Mouse (Mus musculus) embryo, embryonic 10.5 days (tissue): ENCODE results near the gene Unc79.

Experiments used
- DNase-seq: peaks from one replicate; pipeline ENCODE4 v3.0.0-alpha.2; 2015; ENCODE audit warnings: low spot score

Gene Unc79

DNA sequence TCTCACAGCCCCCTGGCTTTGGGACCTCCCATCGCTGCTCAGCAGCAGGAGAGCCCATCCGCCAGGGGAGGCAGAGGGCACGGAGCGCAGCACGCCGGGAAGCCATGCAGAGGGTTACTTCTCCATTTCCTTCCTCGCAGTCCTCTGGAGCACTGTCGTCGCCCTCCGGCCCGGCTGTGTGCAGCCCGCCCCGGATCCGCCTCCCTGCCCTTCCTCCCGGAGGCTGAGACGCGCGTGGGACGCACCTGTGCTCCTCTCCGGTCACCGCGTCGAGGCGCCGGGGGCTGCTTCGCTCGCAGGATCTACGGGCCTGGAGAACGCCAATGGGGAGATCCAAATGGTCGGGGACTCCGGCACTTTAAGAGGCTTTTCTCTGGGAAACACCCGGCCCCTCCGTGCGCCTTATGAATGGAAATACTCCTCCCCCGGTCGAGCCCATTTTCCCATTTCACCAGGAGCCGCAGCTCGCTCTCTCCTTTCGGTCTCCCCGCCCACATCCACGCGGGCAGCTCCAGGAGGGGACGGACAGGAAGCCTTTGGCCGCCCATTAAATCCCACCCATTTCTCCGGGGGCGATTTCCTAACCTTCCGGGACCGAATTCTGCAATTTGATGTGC is at the start of gene Unc79:
Gene Unc79 (plus strand): TSS at position 82 of the 617 bp plus-strand sequence.
- peak; percentile 69 for DNase-seq

DNA sequence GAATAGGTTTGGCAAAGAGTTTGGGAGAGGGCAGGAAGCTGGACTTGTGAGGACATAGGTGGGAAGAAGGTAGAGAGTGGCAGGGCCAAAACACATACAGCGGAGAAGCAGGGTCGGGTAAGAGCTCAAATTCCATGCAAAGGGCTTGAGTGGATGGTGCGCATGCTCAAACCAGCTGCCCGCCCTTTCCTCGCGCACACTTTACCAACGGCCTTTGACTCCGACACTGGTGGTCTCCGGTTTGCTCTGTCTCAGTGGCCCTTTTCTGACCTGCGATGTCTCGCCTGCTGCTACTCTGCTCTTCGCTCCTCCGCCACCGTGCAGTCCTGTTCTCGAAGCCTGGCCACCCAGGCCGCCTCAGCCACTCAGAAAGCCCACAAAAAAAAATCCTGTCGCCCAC is 49.6 kb upstream of the Unc79 start, which contains the start of gene Cox8c:
Gene Cox8c (plus strand): TSS at position 226 of the 400 bp plus-strand sequence.
- no peak for DNase-seq

DNA sequence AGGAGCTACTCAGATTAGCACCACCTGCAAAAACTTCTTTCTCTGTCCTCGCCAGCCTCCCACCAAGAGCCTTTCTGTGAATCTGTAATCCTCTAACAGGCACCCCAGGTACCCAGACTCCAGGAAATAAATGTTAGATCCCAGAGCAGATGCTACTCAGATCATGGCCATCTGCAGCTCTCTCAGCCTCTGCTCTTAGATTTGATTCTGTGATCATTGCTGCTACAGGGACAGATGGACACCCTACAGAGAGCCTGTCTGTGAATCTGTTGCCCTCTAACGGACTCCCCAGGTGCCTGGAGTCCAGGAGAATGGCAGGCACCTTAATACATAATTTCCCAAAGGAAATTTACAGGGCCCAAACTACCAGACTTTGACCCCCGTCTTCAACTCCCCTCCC is 40.5 kb upstream of the Unc79 start:
- no peak for DNase-seq

DNA sequence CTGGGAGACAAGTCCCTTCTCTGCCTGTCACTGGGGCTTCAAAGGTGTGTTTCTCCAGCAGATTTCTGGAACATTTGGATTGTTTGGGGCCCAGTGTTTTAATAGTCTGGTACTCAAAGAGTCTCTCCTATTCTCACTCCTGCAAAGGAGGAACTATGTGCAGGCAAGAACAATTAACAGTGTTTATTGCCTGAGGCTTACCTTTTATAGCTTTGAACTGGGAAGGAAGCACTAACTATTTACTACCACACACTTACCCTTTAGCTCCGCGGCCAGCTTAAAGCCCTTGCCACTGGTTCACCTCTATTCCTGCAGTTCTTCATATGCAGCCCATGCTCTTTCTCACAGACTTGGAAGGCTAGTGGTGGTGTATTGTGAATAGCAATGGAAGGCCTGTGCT is 32.6 kb upstream of the Unc79 start:
- DNase-seq, result no peak

DNA sequence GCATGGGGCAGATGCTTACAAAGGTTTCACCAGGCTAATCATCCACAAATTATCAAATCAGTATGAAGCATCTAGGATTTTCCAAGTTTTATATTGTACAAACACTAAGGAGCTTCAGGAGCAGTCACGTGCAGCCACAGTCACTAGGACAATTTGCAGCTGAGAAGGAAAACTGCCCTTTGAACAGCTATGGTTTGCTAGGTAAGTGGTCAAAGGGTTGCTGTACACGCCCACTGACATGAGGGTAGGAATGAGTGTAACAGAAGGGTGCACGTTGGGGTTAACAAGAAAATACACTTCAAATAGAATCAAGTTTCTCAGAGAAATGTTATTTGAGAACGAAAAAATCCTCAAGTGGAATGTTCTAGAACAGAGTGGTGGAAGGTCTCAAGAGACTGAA is 18.9 kb upstream of the Unc79 start:
- no peak for DNase-seq

DNA sequence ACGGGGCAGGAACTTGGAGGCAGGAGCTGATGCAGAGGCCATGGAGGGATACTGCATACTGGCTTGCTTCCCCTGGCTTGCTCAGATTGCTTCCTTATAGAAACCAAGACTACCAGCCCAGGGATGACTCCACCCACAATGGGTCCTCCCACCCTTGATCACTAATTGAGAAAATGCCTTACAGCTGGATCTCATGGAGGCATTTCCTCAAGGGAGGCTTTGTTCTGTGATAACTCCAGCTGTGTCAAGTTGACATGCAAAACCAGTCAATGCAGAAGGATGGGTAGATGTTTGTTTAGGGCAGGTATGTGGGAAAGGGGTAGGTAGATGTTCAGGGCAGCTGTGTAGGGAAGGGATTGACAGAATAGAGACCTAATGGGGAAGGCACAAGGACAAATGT is 18.3 kb upstream of the Unc79 start:
- no peak for DNase-seq

DNA sequence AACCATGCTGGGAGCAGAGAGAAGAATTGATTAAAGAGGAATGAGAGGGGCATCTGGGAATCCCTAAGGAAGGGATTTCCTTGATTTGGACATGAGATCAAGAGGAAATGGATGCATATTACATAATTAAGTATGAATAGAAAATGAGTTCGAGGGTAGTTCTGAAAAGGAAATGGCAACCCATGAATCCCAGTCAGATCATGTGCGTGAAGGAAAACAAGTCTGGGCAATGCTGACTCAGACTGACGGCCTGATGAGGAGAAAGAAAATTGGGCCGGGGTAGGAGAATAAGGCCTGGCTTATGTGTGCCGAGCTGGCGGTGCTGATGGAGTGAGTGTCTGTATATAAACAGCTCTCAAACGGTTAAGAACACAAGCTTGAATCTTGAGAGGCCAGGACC is 17.9 kb upstream of the Unc79 start:
- DNase-seq, result no peak

DNA sequence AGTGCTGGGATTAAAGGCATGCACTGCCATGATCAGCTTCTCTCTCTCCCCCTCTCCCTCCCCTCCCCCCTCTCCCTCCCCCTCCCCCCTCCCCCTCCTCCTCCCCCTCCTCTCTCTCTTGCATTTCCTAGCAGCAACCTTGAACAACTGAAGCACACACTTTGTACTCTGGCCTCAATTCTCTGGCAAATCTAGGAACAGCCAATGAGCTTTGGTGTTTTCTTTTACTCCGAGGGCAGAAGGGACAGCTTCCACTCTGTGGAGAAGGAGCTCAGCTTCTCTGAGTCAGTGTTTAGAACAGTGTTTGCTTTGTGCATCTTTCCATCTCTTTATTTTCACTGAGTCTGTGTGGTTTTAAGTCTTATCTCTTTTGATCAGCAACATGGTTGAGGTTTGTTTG is 12.8 kb upstream of the Unc79 start:
- DNase-seq, result no peak

DNA sequence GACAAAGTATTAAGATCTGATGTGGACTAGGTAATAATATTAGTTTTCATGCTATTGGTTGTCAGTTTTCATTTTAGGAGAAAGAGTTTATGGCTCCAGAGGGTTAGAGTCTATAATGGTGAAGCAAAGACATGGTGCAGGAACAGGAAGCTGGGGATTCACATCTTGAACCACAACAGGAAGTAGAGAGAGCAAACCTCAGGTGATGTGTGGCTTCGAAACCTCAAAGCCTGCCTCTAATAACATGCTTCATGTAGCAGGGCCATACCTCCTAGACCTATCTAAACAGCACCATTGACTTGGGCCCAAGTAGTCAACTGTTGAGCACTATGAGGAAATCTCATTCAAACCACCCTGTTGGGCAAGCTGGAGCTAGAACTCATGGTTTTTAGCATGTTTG is 3.1 kb upstream of the Unc79 start:
- DNase-seq, result no peak

DNA sequence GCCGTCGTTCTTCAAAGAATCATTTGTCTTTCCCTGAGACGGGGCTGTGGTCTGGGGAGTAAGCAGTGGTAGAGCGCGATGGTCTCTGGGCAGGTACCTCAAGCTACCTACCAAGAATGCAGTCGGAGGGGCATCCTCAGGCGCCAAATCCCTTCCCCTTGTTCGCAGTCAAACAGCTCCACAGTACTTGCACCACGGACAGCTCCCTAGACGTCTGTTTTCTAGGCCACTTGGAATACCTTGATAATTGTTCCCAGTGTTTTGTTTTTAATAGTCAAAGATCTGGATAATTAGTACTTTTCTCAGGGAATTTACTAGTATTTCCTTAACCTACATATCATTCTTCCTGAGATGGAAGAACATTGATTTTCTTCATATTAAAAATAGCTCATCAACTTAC is 833 bp upstream of the Unc79 start:
- peak; percentile 24 for DNase-seq

DNA sequence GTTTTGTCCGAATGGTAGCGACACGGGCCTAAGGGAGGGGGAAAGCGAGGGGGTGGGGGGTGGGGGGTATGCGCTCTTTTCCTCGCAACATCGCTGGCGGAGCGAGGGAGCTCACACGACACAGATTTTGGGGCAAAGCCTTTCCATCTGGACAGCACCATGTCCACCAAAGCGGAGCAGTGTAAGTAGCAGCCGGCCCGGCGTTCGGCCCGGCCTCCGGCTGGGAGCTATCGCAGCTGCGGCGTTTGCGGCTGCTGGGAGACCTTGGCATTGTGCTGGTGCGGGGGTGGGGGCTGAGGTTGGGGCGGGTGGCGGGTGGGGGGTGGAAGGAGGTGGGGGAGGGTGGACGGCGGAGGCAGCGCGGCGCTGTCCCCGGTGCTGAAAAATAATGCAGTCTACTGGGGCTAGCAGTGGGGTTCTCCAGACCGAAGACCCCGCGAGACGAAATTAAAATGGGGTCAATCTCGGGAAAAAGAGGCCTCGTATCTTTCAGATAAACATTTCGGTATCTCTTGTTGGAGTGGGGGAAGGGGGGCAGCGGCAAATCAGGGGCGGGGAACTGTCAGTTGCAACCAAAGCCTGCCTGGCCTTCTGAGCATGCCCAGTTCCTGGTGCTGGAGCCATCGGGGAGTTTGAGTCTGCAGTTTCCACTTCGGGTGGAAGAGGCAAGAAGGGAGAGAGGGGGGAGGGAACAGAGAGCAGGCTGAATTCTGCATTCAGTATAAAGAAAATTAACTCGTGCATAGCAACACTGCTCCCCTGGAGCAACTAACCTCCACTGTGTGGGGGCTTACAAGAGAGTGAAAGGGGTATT is 943 bp downstream of the Unc79 start:
- DNase-seq, result peak; percentile 78

DNA sequence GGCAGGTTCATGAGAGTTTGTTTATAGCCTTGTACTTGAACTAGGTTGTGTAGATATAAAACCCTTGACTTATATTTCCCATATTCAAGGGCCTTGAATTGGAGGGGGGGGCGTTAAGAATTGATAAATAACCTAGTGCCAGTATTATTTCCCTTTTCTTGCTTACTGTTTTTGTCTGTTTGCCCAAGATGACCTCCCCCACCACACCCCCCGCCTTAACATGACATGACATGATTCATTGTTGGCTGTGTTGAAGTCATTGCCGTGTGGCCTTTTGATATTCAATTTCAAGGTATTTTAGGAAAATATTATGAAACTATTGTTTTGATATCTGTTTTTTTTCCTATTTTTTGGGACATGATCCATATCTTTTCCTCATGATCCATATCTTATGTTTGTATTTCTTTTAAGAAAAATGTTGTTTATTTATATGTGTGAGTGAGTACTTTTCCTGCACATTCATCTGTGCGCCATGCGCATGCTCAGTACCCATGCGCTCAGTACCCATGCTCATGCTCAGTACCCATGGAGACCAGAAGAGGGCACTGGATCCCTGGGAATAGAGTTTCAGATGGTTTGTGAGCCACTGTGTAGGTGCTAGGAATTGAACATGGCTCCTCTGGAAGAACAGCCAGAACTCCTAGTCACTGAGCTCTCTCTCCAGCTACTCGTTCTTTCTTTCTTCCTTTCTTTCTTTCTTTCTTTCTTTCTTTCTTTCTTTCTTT is 11.6 kb downstream of the Unc79 start:
- DNase-seq, result no peak

DNA sequence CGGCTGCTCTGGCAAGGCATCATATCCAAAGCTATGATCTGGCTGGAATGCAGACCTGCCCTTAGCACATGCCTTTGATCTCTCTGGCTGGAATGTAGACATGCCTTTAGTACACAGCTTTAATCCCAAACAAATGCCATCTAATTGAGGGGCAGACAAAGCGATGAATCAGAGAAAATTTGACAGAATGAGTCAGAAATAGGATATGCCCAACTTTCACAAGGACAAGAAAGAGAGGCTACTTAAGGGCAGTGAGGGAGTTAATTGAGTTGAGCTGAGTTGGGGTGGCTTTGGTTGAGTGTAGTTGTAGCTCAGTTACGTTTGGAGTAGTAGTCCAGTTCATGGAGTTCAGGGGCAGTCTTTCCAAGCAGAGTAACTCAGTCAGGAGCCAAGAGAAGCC is 12.4 kb downstream of the Unc79 start:
- no peak for DNase-seq

DNA sequence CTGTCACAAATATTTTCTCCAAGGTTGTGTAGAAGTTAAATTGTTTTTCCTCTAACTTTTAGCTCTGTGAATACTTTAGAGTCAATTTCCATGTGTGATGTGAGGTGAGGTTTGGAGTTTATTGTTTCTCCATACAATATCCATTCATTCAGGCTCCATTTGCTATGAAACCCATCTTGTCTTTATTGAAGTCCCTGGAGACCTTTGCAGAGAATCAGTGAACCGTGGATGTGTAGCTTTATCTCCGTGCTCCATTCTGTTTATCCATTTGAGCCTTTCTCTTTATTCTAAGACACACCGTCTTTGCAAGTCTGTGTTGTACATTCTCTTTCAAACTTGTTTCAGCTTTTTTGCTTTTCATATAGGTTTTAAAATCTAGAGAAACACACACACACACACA is 15.8 kb downstream of the Unc79 start:
- DNase-seq, result peak; percentile 53

DNA sequence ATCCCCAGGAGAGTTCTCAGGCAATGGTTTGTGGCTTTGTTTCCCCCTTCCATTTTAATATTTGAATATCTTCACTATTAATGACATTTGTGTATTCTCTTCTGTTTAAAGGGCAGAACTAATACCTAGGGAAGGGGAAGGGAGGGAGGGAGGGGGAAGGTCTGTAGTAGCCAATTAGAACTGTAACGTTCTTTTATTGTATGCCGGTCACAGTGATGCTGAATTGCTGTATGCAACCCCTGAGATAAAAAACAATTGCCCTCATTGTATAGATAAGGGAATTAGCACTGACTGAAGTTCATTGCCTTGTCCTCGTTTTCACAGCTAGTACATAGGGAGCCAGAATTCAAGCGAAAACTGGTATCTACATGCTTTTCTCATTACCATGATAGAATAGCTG is 31.9 kb downstream of the Unc79 start:
- no peak for DNase-seq

DNA sequence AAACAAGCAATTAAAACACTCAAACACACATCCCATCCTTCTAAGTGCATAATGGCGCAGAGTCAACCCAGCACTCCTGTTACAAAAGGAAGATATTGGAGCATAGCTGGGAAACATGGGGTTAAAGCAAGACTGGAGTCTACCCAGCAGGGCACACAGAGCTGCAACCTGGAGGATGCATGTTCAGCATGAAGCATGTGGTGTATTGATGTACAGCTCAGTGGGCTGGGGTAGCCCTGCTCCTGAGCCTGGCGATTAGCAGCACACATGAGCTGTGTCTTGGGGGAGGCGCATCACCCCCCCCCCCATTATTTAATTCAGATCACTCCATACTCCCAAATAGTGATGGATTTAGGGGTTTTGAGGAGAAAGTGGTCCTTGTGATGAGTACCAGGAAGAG is 32.9 kb downstream of the Unc79 start:
- no peak for DNase-seq

DNA sequence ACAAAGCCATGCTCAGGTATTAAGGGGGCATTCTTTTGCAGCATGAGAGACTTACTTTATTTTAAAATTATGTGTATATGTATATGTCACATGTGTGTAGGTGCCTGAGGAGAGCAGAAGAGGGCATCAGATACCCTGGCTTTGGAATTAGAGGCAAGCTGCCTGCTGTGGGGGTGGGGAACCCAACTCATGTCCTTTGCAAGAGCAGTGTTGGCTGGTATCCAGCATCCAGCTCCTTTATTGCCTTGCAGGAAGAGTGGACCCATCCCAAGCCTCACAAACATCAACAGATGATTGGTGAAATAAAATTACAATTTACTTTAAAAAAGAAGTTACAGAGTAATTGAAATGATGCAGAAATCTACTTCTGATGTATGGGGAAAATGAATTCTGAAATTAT is 36.7 kb downstream of the Unc79 start:
- DNase-seq, result no peak

DNA sequence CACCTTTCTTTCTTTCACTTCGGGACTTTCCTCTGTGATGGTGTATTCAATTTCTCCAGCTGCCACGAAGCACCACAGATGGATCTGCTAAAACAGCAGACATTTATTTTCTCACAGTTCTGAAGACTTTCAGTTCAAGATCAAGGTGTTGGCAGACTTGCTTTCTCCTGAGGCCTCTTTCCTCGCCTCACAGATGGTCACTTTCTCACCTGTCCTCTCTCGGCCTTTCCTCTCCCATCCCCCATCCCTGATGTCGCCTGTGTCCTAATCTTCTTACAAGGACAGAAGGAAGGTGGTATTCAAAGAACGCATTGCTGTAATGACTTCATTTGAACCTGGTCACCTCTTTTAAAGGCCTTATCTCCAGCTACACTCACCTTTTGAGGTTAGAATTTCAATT is 39.1 kb downstream of the Unc79 start:
- DNase-seq, result no peak

DNA sequence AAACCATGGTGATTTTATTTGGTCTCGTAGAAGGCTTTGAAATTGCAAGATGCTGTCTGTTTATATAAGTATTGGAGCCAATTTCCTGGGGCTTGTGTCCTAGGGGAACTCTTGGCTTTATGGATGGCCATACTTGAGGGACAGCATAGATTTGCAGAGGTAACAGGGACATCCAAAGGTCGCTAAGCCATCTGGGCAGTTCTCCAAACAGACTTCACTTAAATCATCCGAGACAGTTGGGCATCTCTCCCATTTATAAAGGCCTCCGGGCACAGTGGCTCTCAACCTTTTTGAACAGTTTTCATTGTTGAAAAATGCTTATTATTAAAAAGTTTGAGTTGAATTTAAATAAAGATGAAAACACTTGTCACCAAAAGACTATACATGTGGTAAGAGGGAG is 59.8 kb downstream of the Unc79 start:
- no peak for DNase-seq

DNA sequence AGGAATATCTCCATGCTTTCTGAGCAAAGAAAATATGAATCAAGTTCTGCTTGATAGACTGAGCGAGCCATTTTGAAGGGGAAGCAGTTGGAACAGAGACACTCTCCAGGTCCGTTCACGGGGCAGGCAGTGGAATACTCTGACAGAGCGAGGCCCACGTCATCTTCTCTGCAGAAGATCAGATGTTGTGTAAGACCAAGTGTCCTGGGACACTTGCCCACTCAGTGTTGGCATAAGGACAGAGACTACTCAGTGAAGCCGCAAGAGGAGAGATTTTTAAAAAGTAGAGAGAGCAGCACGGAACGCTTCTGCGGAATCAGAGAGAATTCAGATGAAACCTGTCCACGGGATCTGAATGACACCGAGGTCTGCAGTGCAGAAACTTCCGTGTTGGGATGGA is 69.5 kb downstream of the Unc79 start:
- no peak for DNase-seq

DNA sequence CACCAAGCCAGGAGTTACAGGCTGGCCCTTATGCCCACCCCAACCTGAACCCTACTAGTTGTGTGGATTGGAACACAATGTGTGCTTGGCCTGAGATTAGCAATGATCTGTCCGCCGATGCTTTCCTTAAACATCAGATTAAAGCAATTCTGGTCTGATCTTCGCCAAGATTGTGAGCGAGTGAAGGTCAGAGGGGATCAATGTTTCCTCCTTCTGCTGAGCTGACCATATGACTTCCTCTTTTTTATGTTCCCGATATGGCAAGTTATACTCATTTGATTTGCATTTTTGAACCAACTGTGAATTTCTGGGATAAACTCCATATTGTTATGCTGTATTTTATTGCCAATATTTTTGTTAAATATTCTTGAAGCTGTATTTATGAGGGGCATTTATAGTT is 88.0 kb downstream of the Unc79 start:
- no peak for DNase-seq

DNA sequence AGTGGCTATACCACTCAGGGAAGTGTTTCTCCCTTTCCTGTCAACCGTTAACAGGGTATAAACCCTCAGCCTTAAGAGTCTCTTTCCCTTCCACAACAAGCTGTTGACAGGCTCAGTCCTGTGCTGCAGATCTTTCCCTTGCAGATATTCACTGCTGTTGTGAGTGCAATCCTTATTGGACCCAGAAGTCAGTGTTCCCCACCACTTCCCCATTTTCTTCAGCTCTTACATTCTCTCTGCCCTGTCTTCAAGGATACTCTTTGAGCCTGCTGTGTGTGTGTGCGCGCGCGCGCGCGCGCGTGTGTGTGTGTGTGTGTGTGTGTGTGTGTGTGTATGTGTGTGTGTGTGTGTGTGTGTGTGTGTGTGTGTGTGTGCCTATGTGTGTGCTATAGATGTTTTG is 90.7 kb downstream of the Unc79 start:
- no peak for DNase-seq

DNA sequence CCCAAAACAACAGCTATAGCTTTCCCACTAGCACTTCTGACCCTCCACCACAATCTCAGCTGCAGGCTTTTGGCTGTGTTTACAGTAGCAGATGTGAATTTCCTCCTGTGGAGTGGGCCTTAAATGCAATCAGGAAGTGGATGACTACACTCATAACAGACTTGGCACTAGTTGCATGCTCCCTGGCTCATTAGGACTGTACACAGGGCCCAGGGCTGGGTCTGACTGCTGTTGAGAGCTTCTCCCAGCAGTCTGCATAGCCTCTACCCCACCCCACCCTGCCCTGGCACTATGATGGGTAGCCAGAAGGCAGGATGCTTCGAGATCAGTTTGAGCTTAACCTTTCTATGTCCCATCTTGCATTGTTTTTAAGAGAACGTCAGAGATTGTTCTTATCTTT is 91.5 kb downstream of the Unc79 start:
- DNase-seq, result no peak
